Mouse (Mus musculus) heart, postnatal 14 days (tissue): ENCODE measurements around the gene Srsf5. TPM values are rescaled to one million over a fixed set of nuclear protein-coding genes. Genes with fewer than 3 reads are reported as not detected.
"Not testable (repeated sequence)": the region's sequence is repeated elsewhere in the genome, so short reads cannot be mapped to it uniquely, and the experiment has no call there.

ENCODE experiments used
- DNase-seq, 2 experiments: peaks; one replicate each; pipeline ENCODE4 v3.0.0; 2021 to 2022
- intact Hi-C: fragments of 180-260 bp; cut with DNase I; formaldehyde crosslinking; loops from one replicate; pipeline ENCODE4 v1.15.1; 2025
- total RNA-seq, 2 experiments: library from RNA; stranded (reverse); gene quantifications; 2 replicates each; pipeline ENCODE4 v1.2.3; 2021

Gene Srsf5
- total RNA-seq, 2 experiments from 2014 or later = 146 to 212 TPM

GRCm38 (mm10) chr12:80944204-80944603, 1.1 kb upstream of the Srsf5 start:
- intact Hi-C loops = loop anchor here (5.0 kb wide), 1 partner anchor 157 kb away; no protein-coding TSS in a partner anchor
- DNase-seq = no peak

- intact Hi-C loops = loop anchor here (5.0 kb wide), 1 partner anchor 158 kb away; no protein-coding TSS in a partner anchor
- not testable (repeated sequence) for DNase-seq
These were observed 356 bp upstream of the Srsf5 start for GRCm38 (mm10) chr12:80944963-80945333.

- peak; percentile 97 to 98 for DNase-seq
- intact Hi-C loops = no loop called here
These were observed 672 bp downstream of the Srsf5 start for GRCm38 (mm10) chr12:80945996-80946355.

GRCm38 (mm10) chr12:80948202-80948601, 2.9 kb downstream of the Srsf5 start:
- intact Hi-C loops = no loop called here
- no peak for DNase-seq

GRCm38 (mm10) chr12:80949603-80950002, 4.3 kb downstream of the Srsf5 start:
- DNase-seq, intact Hi-C loops: not testable (repeated sequence)

GRCm38 (mm10) chr12:80951640-80952219, 6.4 kb downstream of the Srsf5 start:
- no peak for DNase-seq
- intact Hi-C loops = no loop called here

- no peak for DNase-seq
- intact Hi-C loops = no loop called here
These were observed 7.2 kb downstream of the Srsf5 start for GRCm38 (mm10) chr12:80952526-80952925.

GRCm38 (mm10) chr12:80956039-80956438, 10.7 kb downstream of the Srsf5 start:
- intact Hi-C loops = no loop called here
- DNase-seq = no peak

GRCm38 (mm10) chr12:80957961-80958360, 12.7 kb downstream of the Srsf5 start:
- no peak for DNase-seq
- intact Hi-C loops = no loop called here

GRCm38 (mm10) chr12:80962566-80962965, 17.3 kb downstream of the Srsf5 start:
- intact Hi-C loops = no loop called here
- DNase-seq = no peak

GRCm38 (mm10) chr12:80966059-80966838, 20.9 kb downstream of the Srsf5 start:
- intact Hi-C loops = no loop called here
- DNase-seq = no peak

GRCm38 (mm10) chr12:80967918-80968317, 22.6 kb downstream of the Srsf5 start:
- intact Hi-C loops = no loop called here
- no peak for DNase-seq

- intact Hi-C loops = no loop called here
These were observed 23.3 kb downstream of the Srsf5 start, which contains the start of gene Slc10a1 for GRCm38 (mm10) chr12:80968605-80969004. Slc10a1 (minus strand) TSS chr12:80968705.

GRCm38 (mm10) chr12:80970181-80970705, 24.9 kb downstream of the Srsf5 start:
- intact Hi-C loops = no loop called here
- DNase-seq = no peak

More at GRCm38 (mm10) chr12:80968605-80969004, 23.3 kb downstream of the Srsf5 start, which contains the start of gene Slc10a1:
- no peak for DNase-seq

GRCm38 (mm10) chr12:80971756-80972155, 26.5 kb downstream of the Srsf5 start:
- intact Hi-C loops = no loop called here
- DNase-seq = no peak

- no peak for DNase-seq
- intact Hi-C loops = no loop called here
These were observed 30.8 kb downstream of the Srsf5 start for GRCm38 (mm10) chr12:80975939-80976671.

- intact Hi-C loops = loop anchor here (1.0 kb wide), 2 partner anchors 200 to 420 kb away; no protein-coding TSS in a partner anchor
- peak; percentile 72 to 84 for DNase-seq
These were observed 37.0 kb downstream of the Srsf5 start for GRCm38 (mm10) chr12:80982326-80982725.

GRCm38 (mm10) chr12:80983695-80984094, 38.4 kb downstream of the Srsf5 start:
- intact Hi-C loops = no loop called here
- DNase-seq = no peak

- no peak for DNase-seq
- intact Hi-C loops = no loop called here
These were observed 41.3 kb downstream of the Srsf5 start for GRCm38 (mm10) chr12:80986628-80987027.

- intact Hi-C loops = no loop called here
- no peak for DNase-seq
These were observed 43.0 kb downstream of the Srsf5 start for GRCm38 (mm10) chr12:80988286-80988685.

- intact Hi-C loops = no loop called here
- DNase-seq = no peak
These were observed 45.7 kb downstream of the Srsf5 start for GRCm38 (mm10) chr12:80990901-80991445.
